Mouse (Mus musculus) lung, postnatal 10 days (tissue): Measurements from ENCODE around the gene Sorcs2.

ENCODE experiments used
- DNase-seq: peaks from one replicate; pipeline ENCODE4 v3.0.0; 2021

Gene Sorcs2

DNA sequence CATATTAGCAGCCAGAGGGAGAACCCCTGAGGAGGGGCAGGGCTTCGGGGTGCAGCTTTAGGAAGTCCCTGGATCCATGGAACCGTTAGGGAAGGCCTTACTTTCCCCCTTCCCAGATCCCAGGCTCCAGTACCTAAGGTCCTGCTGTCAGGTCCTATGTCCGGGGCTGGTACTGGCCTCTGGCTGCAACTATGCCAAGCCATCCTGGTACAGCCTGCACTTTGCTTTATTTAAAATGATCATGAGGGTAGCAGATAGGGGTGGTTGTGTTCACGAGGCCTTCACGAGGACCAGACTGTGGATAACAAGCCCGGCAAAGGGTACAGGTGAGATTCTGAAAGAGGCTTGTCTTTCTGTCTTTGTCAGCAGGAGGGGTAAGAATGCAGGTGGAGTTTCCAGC lies 285.2 kb downstream of the Sorcs2 start:
- no peak for DNase-seq

DNA sequence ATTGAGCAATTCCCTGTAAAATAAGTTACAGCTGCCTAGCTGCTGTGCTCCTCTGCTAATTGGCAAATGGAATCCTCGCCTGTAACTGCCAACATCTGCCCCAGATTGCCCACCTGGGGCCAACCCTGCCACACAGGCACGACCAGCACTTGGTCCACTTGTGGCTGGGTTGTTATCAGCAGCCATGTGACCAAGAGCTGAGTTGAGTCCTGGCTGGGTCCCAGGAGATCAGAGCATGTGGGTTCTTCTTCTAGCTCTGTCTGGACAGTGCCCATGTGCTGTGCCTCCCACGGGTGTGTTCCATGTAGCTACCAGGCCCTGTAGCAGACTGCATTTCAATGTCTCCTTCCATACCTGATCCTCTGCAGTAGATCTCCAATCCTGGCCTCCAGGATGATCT lies 286.4 kb downstream of the Sorcs2 start:
- DNase-seq: no peak

DNA sequence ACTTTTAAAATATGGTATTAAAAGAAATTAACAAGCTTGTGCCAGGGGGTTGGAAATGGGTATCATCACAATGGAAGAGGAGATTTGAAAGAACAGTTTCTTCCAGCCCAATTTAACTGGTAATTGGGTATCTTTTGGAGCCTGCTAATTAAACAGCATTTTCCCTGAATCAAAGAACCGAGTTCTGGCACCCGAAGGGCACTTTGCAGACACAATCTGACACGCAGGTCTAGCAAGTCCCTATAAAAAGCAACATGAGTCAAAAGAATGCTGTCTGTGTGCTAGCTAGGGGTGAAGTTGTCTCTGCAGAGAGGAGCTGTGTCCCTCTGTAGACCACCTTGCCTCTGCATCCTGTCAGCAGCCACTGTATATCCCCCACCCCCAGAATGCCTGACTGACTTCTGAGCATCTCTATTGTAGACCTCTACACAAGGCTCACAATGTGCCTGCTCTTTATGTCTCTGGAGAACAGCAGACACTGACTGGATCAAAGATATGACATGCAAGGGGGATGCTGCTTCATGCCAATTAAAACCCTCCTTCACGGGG lies 289.5 kb downstream of the Sorcs2 start:
- no peak for DNase-seq

DNA sequence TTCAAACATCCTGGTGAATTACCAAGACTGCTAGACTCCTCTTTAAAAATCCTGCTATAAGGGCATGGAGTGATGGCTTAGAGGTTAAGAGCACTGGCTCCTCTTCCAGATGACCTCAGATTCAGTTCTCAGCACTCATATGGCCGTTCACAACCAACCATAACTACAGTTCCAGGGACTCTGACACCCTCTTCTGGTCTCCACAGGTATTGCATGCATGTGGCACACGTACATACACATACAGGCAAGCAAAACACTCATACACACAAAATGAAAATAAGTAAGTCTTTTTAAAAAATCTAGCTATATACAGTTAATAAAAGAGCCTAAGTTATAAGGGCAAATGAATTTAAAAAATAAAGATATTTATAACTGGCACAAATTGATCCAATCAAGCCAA lies 294.5 kb downstream of the Sorcs2 start:
- DNase-seq: no peak

DNA sequence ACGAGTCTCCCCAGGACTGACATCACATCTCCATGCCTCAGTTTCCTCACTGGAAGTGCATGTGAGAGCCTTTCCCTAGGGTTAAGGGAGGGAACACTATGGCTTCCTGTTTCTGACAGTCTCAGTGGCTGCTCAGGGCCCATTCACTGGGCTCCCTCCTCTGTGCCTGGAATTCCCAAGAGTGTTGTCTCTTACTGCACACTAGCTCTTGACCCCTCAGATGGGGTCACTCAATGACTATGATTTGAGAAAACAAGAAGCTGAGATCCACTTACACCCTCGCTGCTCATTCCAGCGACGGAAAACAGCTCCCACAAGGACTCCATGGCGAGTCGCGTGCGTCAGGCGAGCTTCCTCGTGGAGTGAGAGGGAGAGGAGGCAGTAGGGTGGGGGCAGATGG lies 296.8 kb downstream of the Sorcs2 start:
- DNase-seq: peak; percentile 71

DNA sequence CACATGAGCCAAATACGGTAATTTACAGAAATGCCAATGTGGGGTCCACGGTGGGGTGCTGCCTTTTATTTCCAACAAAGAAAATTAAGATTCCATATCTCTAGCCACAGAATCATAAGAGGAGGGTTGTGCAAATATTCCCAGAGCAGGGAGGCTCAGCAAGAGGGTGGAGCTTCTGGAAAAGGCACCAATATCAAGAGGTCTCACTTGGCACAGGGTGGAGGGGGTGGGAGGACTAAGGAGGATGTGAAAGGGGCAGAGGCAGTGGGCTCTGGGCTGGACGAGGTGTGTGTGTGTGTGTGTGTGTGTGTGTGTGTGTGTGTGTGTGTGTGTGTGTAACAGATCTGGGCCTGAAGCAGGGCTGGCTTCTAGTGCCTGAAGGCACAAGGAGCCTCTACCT lies 297.5 kb downstream of the Sorcs2 start:
- DNase-seq: peak; percentile 44

DNA sequence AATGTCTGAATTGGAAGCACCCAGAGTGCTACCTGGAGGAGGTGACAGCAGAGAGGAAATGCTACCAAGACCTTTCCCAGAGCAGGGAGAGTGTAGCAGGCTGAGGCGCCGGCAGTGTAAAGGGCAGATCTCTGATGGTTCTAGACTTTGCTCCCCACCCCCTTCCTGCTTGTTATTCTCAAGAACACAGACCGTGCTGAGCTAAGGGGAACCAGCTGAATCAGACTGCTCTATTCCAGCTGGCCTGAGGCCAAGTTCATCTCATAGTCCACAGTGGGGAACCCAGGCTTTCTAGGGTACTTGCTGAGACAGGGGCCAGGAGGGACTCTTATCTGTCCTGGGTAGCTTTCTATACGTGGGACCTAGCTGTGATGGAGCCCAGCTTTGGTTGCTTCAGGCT lies 298.3 kb downstream of the Sorcs2 start:
- DNase-seq: peak; percentile 62

DNA sequence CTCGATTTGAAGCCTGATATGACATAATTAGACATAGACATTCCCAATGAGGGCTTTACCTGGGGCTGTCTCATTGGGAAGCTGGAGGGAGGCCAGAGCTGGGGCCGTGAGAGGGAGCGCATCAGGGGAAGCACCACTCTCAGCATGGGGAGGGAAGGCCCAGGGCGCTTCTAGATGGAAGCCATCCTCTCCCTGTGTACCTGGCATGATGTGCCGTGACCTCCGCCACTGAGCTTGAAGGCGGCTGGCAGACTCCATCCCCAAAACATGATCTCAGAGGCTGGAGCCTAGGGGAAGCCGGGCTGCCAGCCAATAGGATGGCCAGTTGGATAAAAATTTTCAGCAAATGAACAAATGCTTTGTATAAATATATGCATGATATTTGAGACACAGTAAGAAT lies 301.9 kb downstream of the Sorcs2 start:
- peak; percentile 18 for DNase-seq

DNA sequence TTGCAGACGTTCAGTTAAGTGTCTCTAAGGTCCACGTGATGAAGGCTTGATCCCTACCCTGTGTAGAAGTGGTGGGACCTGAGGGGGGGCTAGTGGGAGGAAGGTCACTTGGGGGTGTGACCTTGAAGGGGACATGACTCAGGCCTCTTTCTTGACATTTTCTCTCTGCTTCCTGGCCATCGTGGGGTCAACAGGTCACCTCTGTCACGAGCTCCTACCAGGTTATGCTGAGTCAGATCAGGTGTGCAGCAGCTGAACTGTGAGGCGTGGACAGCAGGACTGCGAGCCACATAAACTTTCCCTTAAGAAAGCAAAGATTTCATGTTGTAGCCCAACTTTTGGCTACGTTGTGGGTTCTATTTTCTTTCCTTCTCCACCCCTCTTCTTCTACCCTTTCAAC lies 307.9 kb downstream of the Sorcs2 start:
- no peak for DNase-seq

DNA sequence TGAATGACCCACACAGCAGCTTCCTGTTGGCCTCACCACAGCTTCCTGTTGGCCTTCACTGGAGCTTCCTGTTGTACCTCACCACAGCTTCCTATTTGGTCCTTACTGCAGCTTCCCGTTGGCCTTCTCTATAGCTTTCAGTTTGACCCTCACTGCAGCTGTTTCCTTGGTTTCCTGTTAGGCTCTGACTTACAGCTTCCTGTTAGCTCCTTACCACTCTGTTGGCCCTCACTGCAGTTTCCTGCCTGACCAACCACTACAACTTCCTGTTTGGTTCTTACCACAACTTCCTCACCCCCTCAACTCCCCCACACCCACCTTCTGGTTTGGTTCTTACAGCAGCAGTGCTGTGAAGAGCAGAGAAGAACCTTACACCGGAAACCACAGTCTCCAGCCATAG lies 308.7 kb downstream of the Sorcs2 start:
- peak; percentile 45 for DNase-seq

DNA sequence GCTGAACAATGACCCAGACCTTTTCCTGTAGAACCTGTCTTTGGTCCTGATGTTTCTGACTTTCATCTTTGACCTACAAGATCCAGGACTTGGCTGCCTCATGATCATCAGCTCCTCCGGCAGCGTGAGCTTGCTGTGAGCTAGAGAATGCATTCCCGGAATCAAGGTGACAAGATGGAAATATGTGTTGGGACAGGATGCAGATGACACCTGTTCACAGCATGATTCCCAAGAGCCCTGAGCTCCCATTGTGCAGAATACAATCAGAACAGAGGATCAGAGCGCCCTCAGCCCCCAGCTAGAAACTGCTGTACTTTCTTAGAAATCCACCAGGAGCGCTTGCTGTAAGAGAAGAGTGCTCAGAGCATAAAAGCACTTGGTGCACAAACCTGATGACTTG lies 311.0 kb downstream of the Sorcs2 start:
- DNase-seq: no peak

DNA sequence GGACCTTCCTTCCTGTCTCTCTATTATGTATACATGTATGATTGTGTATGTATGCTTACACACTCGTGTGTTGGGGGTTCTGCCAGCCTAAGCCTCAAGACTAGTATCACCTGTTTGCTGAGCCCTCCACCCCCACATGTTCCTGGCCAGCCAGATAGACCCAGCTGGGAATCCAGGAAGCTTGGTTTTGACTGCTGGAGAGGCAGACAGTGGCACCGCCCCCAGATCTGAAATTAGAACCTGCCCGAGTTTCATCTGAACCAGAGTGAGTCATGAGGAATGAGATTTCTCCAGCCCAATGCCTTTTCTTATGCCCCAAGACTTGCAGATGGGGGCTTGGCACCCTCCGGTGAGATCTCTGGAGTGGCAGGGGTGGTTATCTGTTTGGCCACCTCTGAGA lies 312.3 kb downstream of the Sorcs2 start:
- no peak for DNase-seq

DNA sequence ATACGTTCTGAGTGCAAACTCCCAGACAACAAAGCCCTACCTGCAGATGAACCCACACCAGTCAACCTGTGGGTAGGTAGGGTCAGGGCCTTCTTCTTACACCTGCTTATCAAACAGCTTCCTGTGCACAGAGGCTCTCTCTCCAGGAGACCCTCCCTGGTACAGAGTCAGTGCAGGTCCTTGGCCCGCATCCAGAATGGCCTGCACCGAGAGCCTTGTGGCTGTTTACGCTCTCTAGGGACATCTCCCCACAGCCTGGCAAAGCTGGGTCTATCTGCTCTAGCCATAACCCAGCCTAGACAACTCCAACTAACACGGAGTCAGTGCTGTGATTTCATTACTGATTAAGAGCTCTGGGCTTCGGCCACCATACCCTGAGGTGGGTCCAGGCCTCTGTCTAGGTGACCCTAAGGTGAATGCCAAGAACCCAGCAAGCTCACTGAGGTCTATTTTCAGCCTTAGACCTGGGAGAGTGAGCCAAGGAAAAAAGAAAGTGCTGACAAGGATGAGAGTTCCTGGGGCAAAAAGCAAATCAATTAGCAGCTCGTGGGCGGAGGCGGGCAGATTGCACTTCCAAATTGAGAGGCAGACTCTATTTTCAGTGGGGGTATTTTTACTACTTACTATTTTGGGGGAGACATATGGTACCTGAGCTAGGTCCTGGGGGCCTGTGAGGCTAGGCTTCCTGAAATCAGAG lies 313.9 kb downstream of the Sorcs2 start:
- no peak for DNase-seq

DNA sequence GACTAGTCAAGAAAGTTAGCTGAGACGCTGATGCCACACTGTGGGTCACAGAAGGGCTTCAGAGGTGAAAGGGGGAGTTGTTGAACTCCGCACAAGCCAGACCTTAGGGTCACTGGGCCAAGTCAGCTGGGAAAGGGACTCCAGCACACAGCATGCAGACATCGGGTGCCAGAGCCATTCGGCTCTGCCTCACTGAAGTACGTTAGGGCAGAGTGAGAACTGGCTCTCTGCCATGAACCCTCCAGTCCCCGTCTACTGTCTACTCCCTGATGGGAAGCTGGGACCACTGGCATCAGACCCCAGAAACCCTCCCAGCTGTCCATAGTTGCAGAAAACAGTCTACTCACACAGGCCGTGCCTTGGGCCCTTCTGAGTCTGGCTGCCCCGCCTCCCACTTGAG lies 316.9 kb downstream of the Sorcs2 start:
- DNase-seq: no peak

DNA sequence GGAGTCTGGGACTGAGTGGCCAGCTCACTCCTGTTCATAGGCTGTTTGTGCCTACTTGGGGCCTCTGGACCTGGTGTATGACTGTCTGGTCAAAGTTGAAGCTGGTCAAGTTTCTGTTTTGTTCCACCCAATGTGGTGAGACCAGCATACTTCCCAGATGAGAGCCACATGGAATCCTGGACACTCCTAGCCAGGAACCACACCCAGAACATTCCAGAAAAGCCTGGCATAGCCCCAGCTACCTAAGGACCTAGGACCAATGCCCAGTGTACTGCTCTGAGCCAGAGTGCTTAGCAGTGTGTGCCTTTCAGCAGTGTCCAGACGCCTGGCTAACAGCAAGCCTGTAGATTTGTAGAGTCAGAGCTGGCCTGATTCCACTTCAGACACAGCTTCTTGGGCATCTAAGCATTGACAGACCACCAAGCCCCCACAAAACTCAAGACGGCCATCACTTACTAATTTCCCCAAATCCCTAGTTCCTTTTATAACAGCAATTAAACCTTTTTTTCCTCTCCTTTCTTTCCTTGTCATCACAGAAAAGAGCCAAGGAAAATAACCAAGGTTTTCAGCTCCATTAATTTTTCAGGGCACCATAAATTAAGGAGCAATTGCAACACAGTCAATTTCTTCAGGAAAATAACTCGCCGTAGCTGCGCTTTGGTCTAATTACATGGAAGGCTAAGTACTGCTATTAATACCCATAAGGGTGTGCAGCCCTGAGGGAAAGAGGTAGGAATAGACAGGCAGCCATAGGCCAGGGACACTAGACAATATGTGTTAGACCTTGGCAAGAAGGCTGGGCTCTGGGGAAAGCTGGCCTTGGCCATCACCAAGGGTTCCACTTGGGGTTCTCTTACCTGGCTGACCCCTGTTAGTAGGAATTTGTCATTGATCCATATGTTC lies 322.5 kb downstream of the Sorcs2 start:
- DNase-seq: peak; percentile 80

DNA sequence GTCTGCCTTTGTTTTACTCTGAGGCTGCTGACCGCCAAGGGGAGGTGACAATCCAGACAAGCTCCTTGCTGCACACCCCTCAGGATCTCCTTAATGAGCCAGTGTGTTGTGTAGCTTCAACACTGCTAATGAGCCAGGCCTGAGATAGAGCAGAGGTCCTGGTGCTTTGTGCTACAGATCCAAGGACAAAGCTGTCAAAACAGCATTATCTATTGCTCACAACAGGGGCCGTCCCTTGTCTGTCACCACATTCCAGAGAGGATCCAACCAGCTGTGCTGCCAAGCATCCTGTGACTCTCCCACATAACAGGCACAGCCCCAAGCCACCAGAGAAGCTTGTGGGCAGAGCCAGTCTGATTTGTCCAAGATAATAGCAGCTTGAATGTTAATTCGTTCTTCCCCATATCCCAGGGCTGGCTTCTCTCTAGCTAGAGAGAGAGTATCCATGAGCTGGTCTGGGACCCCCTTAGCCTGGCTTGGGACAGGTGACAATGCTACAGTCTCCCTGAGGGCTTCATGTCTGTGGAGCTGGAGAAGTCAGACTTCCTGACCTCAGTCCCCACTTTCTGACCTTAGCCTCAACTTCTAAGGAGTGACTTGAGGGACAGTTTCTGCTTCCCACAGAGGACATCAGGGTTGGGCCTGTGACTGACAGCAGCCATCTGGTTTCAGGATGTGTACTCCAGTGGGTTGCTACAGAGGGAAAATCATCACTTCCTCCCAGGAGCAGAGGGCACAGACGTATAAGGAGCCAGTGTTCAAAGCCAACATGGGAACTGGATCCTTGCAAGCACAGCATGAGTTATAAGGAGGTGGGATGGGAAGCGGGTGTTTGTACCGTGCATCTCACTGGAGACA lies 328.2 kb downstream of the Sorcs2 start:
- peak; percentile 75 for DNase-seq

DNA sequence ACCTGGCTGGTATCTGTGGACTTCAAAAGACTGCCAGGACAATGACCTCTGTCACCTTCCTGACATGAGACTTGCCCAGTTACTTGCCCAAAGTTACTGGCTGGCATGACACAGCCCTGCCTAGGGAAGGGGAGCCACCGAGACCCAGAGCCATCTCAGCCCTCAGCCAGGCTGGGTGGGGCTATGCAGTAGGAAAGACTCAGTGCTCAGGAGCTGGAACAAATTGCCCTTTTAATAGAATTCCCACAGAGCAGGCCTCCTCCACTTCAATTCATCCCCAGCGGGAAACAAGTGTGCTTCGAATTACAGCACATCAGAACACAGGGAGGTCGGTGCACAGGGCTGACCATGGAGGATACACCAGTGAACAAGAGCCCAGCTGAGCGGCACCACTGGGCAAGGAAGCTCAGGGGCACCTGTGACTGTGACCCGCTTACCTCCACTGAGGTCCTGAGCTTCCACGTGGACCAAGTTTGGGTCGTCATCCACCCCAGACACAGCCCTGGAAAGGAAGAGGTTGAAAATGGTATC lies 330.2 kb downstream of the Sorcs2 start:
- no peak for DNase-seq

DNA sequence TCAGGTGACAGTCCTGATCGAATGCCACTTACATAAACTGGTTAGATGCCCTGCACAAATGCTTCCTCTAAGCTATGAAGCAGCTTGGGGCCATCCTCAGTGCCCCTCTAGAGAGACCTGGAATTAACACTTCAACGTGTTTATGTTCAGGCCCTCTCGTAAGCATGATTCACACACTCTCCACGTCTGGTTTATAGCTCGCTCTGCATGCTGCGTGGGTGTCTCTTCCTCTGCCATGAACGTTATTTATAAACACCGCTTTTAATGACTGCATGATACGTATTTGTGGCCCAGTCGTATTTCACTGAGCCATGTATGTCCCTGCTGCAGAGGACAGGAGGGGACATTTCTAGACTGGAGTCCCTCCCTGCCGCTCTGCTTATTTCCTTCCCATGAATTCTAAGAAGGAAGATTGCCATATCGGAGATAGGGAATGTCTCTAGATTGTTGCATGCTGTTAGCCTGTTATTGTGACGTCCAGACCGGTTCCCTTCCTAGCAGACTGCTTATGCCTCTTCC lies 340.1 kb downstream of the Sorcs2 start:
- DNase-seq: no peak

DNA sequence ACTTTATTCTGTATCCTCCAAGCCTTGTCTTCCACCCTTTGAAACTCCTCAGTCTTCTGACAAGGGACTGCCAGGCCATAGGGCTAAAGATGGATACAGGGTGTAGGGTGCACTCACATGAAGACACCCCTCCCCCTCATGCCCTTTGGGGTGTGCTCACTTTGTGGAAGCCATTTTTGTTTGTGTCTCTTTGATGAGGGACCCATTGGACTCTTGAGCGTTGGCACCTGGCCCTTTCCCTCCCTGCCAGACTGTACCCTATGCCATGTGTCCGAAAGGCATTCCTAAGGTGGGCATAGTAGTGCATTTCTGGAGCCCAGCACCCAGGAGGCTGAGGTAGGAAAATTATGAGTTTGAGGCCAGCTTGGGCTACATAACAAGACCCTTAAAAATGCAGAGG lies 341.0 kb downstream of the Sorcs2 start:
- DNase-seq: no peak

DNA sequence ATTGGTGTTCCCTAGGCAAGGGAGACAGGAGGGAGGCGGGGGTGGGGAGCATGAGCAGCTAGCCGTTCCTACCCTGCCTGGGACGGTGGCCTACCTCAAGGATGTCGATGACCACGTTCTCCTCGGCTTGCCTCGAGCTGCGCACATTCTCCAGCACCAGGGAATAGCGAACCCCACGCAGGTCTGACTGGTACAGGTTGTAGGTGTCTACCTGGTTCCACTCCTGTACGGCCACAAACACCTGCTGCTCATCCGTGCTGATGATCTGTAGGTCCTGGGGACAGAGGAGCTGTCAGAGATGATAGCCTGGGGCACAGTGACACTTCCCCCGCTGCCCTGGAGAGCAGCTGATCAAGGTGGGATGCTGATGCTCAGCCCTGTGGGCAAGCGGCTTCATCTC lies 342.1 kb downstream of the Sorcs2 start:
- DNase-seq: no peak

DNA sequence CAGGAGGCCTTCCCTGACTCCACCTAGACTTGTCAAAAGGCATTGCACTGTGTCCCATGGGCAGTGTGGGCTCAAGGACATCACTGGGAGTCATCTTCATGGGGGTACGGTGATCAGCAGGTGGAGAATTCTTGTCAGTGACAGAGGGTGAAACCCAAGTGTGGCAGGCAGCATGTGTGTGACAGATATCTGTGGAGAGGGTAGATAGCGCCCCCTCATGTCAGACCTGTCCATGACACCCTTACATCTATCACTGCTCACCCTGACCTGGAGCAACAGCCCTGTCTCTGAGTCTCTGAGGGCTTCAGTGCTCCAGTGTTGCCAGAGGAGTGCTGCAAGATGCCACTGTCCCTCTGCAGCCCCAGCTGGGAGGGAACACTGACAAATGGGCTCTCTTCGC lies 343.4 kb downstream of the Sorcs2 start:
- no peak for DNase-seq

DNA sequence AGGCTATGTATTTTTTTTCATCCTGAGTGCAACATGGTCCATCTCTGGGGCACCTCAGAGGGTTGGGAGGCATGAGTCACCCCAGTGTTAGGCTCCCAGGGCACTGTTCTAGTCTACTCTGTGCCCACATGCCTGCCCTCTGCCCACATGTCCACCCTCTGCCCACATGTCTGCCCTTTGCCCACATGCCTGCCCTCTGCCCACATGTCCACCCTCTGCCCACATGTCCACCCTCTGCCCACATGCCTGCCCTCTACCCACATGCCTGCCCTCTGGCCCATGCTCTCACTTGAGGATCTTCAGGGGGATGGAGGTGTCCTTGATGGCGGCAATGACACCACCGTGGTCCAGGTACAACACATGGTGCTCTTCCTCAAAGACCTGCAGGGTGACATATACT lies 354.8 kb downstream of the Sorcs2 start:
- DNase-seq: no peak

DNA sequence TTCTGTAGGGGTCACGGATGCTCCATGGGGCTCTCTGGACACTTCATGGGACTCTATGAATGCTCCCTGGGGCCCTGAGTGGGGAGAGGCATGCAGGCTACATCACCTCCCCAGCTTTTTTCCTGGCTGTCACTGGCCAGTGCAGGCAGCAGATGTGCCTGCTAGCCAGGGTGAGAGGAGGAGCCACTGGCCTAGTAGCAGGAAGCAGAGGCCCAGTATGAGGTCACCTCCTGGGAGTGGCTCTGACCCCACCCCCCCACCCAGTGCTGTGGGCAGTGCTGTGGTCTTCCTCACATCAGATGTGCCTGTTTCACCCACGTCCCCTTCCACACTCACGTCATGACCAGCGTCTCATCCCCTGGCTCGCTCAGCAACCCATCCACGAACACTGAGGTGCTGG lies 356.2 kb downstream of the Sorcs2 start:
- no peak for DNase-seq
